Mouse (Mus musculus) testis, adult 10 weeks (tissue): Measurements from ENCODE around the gene Pwp1. TPM values are rescaled to one million over a fixed set of nuclear protein-coding genes. Genes with fewer than 3 reads are reported as not detected.

Source experiments
- polyA plus RNA-seq: library from polyadenylated mRNA; stranded (reverse); fragments of 350-450 nt; fragmentation: Illumina TruSeq; extraction: RNeasy Lipid Tissue Mini Kit (QIAGEN cat#74804); gene quantifications from one replicate; pipeline ENCODE4 v1.2.3, GENCODE M21; 2014; ENCODE audit warnings: low read depth, low replicate concordance

Pwp1 gene
- polyA plus RNA-seq = 28.6 TPM

DNA sequence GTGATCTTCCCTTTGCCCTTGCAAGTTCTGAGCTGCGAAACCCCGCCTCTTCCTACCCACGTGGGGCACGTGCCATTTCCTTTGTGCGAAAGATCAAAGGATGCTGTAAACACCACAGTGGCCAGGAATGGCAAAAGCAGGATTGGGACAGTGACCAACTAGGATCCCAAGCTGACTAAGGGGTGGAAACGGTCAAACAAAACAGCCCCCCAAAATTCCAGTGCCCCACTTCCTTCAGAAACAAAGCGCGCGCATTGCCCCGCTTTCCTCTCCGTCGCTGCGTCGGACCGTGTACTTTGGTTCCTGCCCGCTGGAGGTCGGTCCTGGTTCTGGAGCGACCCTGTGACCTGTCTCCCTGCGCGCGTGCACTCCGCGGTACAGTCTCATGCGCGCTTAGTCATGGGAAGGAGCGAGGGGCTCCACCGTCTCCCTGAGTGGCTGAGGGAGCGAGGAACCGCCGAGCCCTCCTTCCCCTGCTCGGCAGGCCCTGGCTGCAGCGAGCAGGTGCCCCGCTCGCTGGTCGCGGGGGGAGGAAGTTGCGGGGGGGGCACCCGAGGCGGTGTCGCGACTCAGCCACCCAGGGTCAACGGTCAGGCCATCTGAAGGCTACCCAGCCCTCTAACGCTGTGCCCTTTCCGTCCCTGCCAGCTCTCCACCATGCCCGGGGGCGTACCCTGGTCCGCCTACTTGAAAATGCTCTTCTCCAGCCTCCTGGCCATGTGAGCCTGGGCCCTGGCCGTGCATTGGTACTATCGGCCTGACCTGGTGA is at the start of gene Pwp1:
Gene Pwp1, plus strand, starts transcription at position 410 of the 769 bp plus-strand sequence.

DNA sequence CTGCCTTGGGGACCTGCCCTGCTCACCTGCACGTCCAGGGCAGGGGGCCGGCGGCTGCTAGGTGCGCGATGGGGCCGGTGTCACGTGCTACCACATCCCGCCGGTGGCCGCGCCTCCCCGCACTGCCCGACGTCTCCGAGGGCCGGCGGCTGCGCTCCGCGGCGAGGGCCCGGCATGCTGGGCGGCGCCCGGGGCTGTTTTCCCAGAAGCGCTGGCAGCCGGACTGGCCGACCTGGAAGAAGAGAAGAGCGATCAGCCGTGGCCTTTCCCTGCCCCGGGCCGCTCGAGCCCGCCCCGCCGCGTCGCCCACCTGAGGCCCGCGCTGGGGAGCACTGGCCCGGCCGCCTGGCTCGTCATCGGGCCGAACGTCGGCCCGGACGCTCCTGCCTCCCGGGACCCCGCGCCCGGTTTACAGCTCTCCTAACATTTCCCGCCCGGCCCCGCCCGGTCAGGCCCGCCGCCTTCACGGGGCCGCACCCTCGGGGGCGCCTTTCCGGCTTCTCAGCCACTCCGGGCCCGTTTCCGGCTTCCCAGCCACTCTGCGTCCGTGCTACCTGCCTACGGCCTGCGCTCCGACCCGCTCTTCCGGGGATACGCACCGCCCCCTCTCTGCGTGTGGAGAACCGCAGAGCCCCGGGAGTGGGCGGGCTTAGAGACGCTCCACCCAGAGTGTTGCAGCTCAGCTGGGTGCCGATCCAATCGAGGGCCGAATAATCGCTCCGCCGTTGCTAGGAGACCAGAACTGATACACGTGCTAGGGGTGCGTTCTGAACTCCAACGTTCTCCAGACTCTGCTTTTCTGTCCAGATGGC is 87.4 kb downstream of the Pwp1 start, which contains the start of gene Prdm4:
Gene Prdm4, minus strand, starts transcription at position 645 of the 812 bp plus-strand sequence.

DNA sequence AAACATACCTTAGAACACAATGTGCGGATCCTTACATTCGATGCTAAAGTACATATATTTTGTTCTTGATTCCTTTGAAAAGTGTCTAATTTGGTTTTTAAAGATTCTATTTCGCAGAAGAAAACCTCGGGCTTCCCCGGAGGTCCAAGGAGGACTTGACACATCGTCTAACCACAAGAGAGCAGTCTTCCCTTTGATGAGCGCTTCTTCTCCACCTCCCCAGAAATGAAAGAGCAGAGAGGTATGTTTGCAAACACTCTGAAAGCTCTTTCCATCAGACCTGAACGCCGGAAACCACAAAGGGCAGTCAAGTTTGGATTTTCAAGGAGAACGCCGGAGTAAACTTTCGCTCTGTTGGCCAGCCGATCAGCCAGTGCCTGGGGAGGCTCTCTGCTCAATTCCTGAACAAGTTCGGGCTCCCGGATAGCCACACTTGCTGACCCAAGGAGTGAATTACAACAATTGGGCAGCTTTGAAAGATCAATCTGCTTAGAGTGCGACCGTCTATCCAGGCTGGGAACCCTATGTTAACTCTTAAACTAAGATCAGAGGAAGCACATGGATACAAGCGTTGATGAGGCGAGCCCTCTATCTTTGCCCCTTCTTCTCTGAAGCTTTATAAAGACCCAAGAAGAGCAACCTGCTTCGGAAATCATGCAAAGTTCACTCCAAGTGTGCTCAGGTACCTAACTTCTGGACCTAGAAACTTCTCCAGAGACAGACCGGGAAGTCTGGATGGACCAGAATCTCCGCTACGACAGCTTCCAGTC is 98.6 kb downstream of the Pwp1 start, which contains the start of gene Ascl4:
Gene Ascl4, plus strand, starts transcription at position 6 of the 770 bp plus-strand sequence.

Other genes with a start within 250 kb of the Pwp1 start
- 43.5 TPM for gene Prdm4, start 87.6 kb downstream of the Pwp1 start, polyA plus RNA-seq
- 0.29 TPM for gene Ascl4, start 98.2 kb downstream of the Pwp1 start, polyA plus RNA-seq
- gene Rtcb, start 128.3 kb downstream of the Pwp1 start, polyA plus RNA-seq = 17.4 TPM
- gene Bpifc, start 182.4 kb downstream of the Pwp1 start, polyA plus RNA-seq = 0.38 TPM
- gene Fbxo7, start 192.5 kb downstream of the Pwp1 start, polyA plus RNA-seq = 27.4 TPM